Mouse (Mus musculus): ENCODE results near the gene Cpa5. TPM values are rescaled to one million over a fixed set of nuclear protein-coding genes. Genes with fewer than 3 reads are reported as not detected.

The Cpa5 gene
- polyA plus RNA-seq, 1 experiment, result 89.5 TPM

- H3K27me3 ChIP-seq (ENCODE audit: control insufficient read depth, insufficient read depth, low read length), result no peaks in the 10 kb centered on the region
- no peak overlapping the region for H3K4me3 ChIP-seq (ENCODE audit: control insufficient read depth, low read depth, low read length)
- H3K36me3 ChIP-seq (ENCODE audit: control insufficient read depth, insufficient read depth, low read length), result no peaks in the 10 kb centered on the region
- no peak overlapping the region for H3K27ac ChIP-seq (ENCODE audit: control insufficient read depth, insufficient read depth, low read depth, low read length)
- no peak for TF ChIP-seq POLR2A (IDR thresholded peaks at IDR 0.05; ENCODE audit: control insufficient read depth, low read depth, low read length)
- no peak for TF ChIP-seq CTCF (IDR thresholded peaks at IDR 0.05; ENCODE audit: control insufficient read depth, insufficient read depth, insufficient replicate concordance, low read depth, low read length)
- peaks cover 5% of the 10 kb centered on the region; the same call in 1 of the 2 replicates for H3K4me1 ChIP-seq (ENCODE audit: control insufficient read depth, insufficient read depth, low read length)
These were observed 5.7 kb downstream of the Cpa5 start for GRCm38 (mm10) chr6:30616491-30616941.

GRCm38 (mm10) chr6:30617020-30617958 is 6.5 kb downstream of the Cpa5 start:
- H3K36me3 ChIP-seq (ENCODE audit: control insufficient read depth, insufficient read depth, low read length), result no peaks in the 10 kb centered on the region
- TF ChIP-seq CTCF (IDR thresholded peaks at IDR 0.05; ENCODE audit: control insufficient read depth, insufficient read depth, insufficient replicate concordance, low read depth, low read length) (no peak), POLR2A (IDR thresholded peaks at IDR 0.05; ENCODE audit: control insufficient read depth, low read depth, low read length) (no peak)
- no peaks in the 10 kb centered on the region for H3K27me3 ChIP-seq (ENCODE audit: control insufficient read depth, insufficient read depth, low read length)
- no peak overlapping the region for H3K4me3 ChIP-seq (ENCODE audit: control insufficient read depth, low read depth, low read length)
- peaks cover 5% of the 10 kb centered on the region; the same call in 1 of the 2 replicates for H3K4me1 ChIP-seq (ENCODE audit: control insufficient read depth, insufficient read depth, low read length)
- no peak overlapping the region for H3K27ac ChIP-seq (ENCODE audit: control insufficient read depth, insufficient read depth, low read depth, low read length)

- no peak overlapping the region for H3K27ac ChIP-seq (ENCODE audit: control insufficient read depth, insufficient read depth, low read depth, low read length)
- H3K4me3 ChIP-seq (ENCODE audit: control insufficient read depth, low read depth, low read length), result no peak overlapping the region
These were observed 7.3 kb downstream of the Cpa5 start for GRCm38 (mm10) chr6:30617959-30618590.

GRCm38 (mm10) chr6:30618735-30619134 is 7.9 kb downstream of the Cpa5 start:
- Histone ChIP-seq H3K4me3 (ENCODE audit: control insufficient read depth, low read depth, low read length) (no peak overlapping the region), H3K27ac (ENCODE audit: control insufficient read depth, insufficient read depth, low read depth, low read length) (no peak overlapping the region), H3K36me3 (ENCODE audit: control insufficient read depth, insufficient read depth, low read length) (no peaks in the 10 kb centered on the region), H3K27me3 (ENCODE audit: control insufficient read depth, insufficient read depth, low read length) (no peaks in the 10 kb centered on the region), H3K4me1 (ENCODE audit: control insufficient read depth, insufficient read depth, low read length) (peaks cover 5% of the 10 kb centered on the region; the same call in 1 of the 2 replicates)
- TF ChIP-seq POLR2A (IDR thresholded peaks at IDR 0.05; ENCODE audit: control insufficient read depth, low read depth, low read length) (no peak), CTCF (IDR thresholded peaks at IDR 0.05; ENCODE audit: control insufficient read depth, insufficient read depth, insufficient replicate concordance, low read depth, low read length) (no peak)

More at GRCm38 (mm10) chr6:30617959-30618590, 7.3 kb downstream of the Cpa5 start:
- peaks cover 5% of the 10 kb centered on the region; the same call in 1 of the 2 replicates for H3K4me1 ChIP-seq (ENCODE audit: control insufficient read depth, insufficient read depth, low read length)
- TF ChIP-seq POLR2A (IDR thresholded peaks at IDR 0.05; ENCODE audit: control insufficient read depth, low read depth, low read length), result no peak
- no peak for TF ChIP-seq CTCF (IDR thresholded peaks at IDR 0.05; ENCODE audit: control insufficient read depth, insufficient read depth, insufficient replicate concordance, low read depth, low read length)
- H3K27me3 ChIP-seq (ENCODE audit: control insufficient read depth, insufficient read depth, low read length), result no peaks in the 10 kb centered on the region
- H3K36me3 ChIP-seq (ENCODE audit: control insufficient read depth, insufficient read depth, low read length), result no peaks in the 10 kb centered on the region

- Histone ChIP-seq H3K4me1 (ENCODE audit: control insufficient read depth, insufficient read depth, low read length) (peaks cover 3% of the 10 kb centered on the region; the same call in 1 of the 2 replicates), H3K27ac (ENCODE audit: control insufficient read depth, insufficient read depth, low read depth, low read length) (no peak overlapping the region)
These were observed 8.8 kb downstream of the Cpa5 start for GRCm38 (mm10) chr6:30619606-30620005.

GRCm38 (mm10) chr6:30620591-30620990 is 9.8 kb downstream of the Cpa5 start:
- H3K4me1 ChIP-seq (ENCODE audit: control insufficient read depth, insufficient read depth, low read length), result peaks cover 3% of the 10 kb centered on the region; the same call in 1 of the 2 replicates
- TF ChIP-seq POLR2A (IDR thresholded peaks at IDR 0.05; ENCODE audit: control insufficient read depth, low read depth, low read length) (no peak), CTCF (IDR thresholded peaks at IDR 0.05; ENCODE audit: control insufficient read depth, insufficient read depth, insufficient replicate concordance, low read depth, low read length) (no peak)
- no peaks in the 10 kb centered on the region for H3K27me3 ChIP-seq (ENCODE audit: control insufficient read depth, insufficient read depth, low read length)
- no peaks in the 10 kb centered on the region for H3K36me3 ChIP-seq (ENCODE audit: control insufficient read depth, insufficient read depth, low read length)
- H3K4me3 ChIP-seq (ENCODE audit: control insufficient read depth, low read depth, low read length), result no peak overlapping the region
- H3K27ac ChIP-seq (ENCODE audit: control insufficient read depth, insufficient read depth, low read depth, low read length), result no peak overlapping the region

More at GRCm38 (mm10) chr6:30619606-30620005, 8.8 kb downstream of the Cpa5 start:
- H3K4me3 ChIP-seq (ENCODE audit: control insufficient read depth, low read depth, low read length), result no peak overlapping the region
- no peaks in the 10 kb centered on the region for H3K27me3 ChIP-seq (ENCODE audit: control insufficient read depth, insufficient read depth, low read length)
- H3K36me3 ChIP-seq (ENCODE audit: control insufficient read depth, insufficient read depth, low read length), result no peaks in the 10 kb centered on the region
- TF ChIP-seq POLR2A (IDR thresholded peaks at IDR 0.05; ENCODE audit: control insufficient read depth, low read depth, low read length) (no peak), CTCF (IDR thresholded peaks at IDR 0.05; ENCODE audit: control insufficient read depth, insufficient read depth, insufficient replicate concordance, low read depth, low read length) (no peak)

GRCm38 (mm10) chr6:30620994-30621393 is 10.2 kb downstream of the Cpa5 start:
- no peaks in the 10 kb centered on the region for H3K27me3 ChIP-seq (ENCODE audit: control insufficient read depth, insufficient read depth, low read length)
- H3K27ac ChIP-seq (ENCODE audit: control insufficient read depth, insufficient read depth, low read depth, low read length), result no peak overlapping the region
- no peak overlapping the region for H3K4me3 ChIP-seq (ENCODE audit: control insufficient read depth, low read depth, low read length)
- H3K4me1 ChIP-seq (ENCODE audit: control insufficient read depth, insufficient read depth, low read length), result peaks cover 3% of the 10 kb centered on the region; the same call in 1 of the 2 replicates
- H3K36me3 ChIP-seq (ENCODE audit: control insufficient read depth, insufficient read depth, low read length), result no peaks in the 10 kb centered on the region
- TF ChIP-seq POLR2A (IDR thresholded peaks at IDR 0.05; ENCODE audit: control insufficient read depth, low read depth, low read length) (no peak), CTCF (IDR thresholded peaks at IDR 0.05; ENCODE audit: control insufficient read depth, insufficient read depth, insufficient replicate concordance, low read depth, low read length) (no peak)
